Comparison of ENCODE assay signal across 18 mouse cellular contexts in genomic region chr1:89007476-89007875, GRCm38 (mm10).
"Had no signal": no experiment of that assay in that cellular context is flagged by ENCODE, and none has a peak within 500 bp of the region (broad histone marks: within the 10 kb centered on the region; RNA-seq: fewer than 3 reads in every experiment).

No protein-coding gene starts in this region.

- H3K4me3 ChIP-seq: kidney, embryonic 15.5 days; left cerebral cortex, adult 2 months; liver, embryonic 13.5 days; midbrain, embryonic 12.5 days; midbrain, embryonic 15.5 days; neural tube, embryonic 12.5 days; neural tube, embryonic 15.5 days had no signal

- H3K27me3 ChIP-seq: kidney, embryonic 15.5 days; liver, embryonic 13.5 days; midbrain, embryonic 12.5 days; midbrain, embryonic 15.5 days; neural tube, embryonic 12.5 days; neural tube, embryonic 15.5 days had no signal

- H3K4me2 ChIP-seq: kidney, embryonic 15.5 days; liver, embryonic 13.5 days; midbrain, embryonic 12.5 days; midbrain, embryonic 15.5 days; neural tube, embryonic 12.5 days; neural tube, embryonic 15.5 days had no signal

- H3K27ac ChIP-seq: kidney, embryonic 15.5 days; left cerebral cortex, adult 2 months; liver, embryonic 13.5 days; macrophage; midbrain, embryonic 12.5 days; midbrain, embryonic 15.5 days; neural tube, embryonic 12.5 days; neural tube, embryonic 15.5 days had no signal

- H3K9me3 ChIP-seq: kidney, embryonic 15.5 days; liver, embryonic 13.5 days; midbrain, embryonic 12.5 days; midbrain, embryonic 15.5 days; neural tube, embryonic 12.5 days; neural tube, embryonic 15.5 days had no signal

- H3K4me1 ChIP-seq: liver, embryonic 13.5 days; neural tube, embryonic 12.5 days; neural tube, embryonic 15.5 days had no signal

- ATAC-seq: midbrain, embryonic 15.5 days had no signal

- H3K9ac ChIP-seq: kidney, embryonic 15.5 days; liver, embryonic 13.5 days; midbrain, embryonic 12.5 days; midbrain, embryonic 15.5 days; neural tube, embryonic 12.5 days; neural tube, embryonic 15.5 days had no signal

- DNase-seq: kidney, postnatal 10 days; kidney, postnatal 36 days; layer of hippocampus, postnatal 36 days; liver, embryonic 13.5 days; lung, adult 2 months; right cerebral cortex, adult 18-20 months; right cerebral cortex, postnatal 14 days; spleen, adult 18-20 months; thymus, adult 18-20 months; thymus, postnatal 14 days; thymus, postnatal 4 days had no signal

- H3K36me3 ChIP-seq: kidney, embryonic 15.5 days; liver, embryonic 13.5 days; midbrain, embryonic 12.5 days; midbrain, embryonic 15.5 days; neural tube, embryonic 12.5 days; neural tube, embryonic 15.5 days had no signal
